Mouse (Mus musculus): Measurements from ENCODE around the gene Nes. TPM values are rescaled to one million over a fixed set of nuclear protein-coding genes. Genes with fewer than 3 reads are reported as not detected.

Gene Nes
- total RNA-seq (2014; rRNA removed) (37.2 and 40.0 TPM in 2 replicates), polyA plus RNA-seq (2015; fragmentation: Nextera tagmentation; extraction: Ambion mirVana) (14.9 and 15.7 TPM in 2 replicates)

DNA sequence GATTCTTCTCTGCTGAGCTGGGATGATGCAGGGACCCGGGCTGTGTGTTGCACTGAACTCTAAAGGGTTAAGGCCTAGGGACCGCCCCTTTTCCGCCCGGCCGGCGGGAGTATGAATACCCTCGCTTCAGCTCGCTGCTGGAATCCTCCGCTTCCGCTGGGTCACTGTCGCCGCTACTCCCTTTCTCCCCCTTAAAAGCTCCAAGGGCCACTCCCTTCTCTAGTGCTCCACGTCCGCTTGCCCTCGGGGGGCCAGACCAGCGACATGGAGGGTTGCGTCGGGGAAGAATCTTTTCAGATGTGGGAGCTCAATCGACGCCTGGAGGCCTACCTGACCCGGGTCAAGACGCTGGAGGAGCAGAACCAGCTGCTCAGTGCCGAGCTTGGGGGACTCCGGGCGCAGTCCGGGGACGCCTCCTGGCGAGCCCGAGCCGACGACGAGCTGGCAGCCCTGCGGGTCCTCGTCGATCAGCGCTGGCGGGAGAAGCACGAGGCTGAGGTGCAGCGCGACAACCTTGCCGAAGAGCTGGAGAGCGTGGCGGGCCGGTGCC, at the start of gene Nes:
TSS of gene Nes (plus strand) at position 140 of the 550 bp plus-strand sequence.
- no peak for TF ChIP-seq CTCF (IDR thresholded peaks at IDR 0.05; ENCODE audit: low read depth)
- Histone ChIP-seq H3K4me2 (ENCODE audit: low read depth, low read length) (peak within 1 kb of the TSS; percentile 67), H3K36me3 (ENCODE audit: insufficient read depth, low read length) (no peaks in the 10 kb centered on the region), H3K9me3 (ENCODE audit: low read length) (no peaks in the 10 kb centered on the region), H3K27me3 (ENCODE audit: insufficient read depth, low read length) (no peaks in the 10 kb centered on the region), H3K27ac (peak within 1 kb of the TSS; percentile 66), H3K9ac (replicated peaks; ENCODE audit: low read length) (peak within 1 kb of the TSS; percentile 55), H3K4me1 (ENCODE audit: insufficient read depth, low read length) (peaks cover 12% of the 10 kb centered on the region), H3K4me3 (ENCODE audit: low read length) (peak within 1 kb of the TSS; percentile 47)
- DNase-seq (ENCODE audit: low spot score) (peak; percentile 80), ATAC-seq (peak; percentile 68)
- WGBS: under 1% methylated on average over 44 of the region's 44 CpGs

DNA sequence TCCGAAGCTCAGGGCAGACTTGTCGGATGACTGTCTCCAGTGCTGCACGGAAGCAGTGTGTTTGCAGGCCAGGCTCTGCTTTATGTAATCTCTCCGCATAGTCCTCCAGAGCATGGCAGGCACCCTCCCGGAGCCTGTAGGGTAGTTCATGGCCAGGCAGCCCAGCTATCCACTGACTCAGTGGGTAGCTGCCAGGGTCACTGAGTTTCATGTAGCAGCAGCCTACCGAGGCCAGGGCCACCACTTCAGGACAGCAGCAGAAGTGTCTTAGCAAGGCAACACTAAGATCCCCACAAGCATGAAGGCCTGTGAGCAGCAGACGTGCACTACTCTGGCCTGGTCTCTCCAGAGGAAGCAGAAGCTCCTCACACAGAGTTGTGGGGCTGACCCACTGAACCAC, 45.9 kb upstream of the Nes start:
- no peak overlapping the region for H3K27ac ChIP-seq
- ATAC-seq (no peak), DNase-seq (ENCODE audit: low spot score) (no peak)
- H3K27me3 ChIP-seq (ENCODE audit: insufficient read depth, low read length): no peaks in the 10 kb centered on the region
- no peak overlapping the region for H3K4me2 ChIP-seq (ENCODE audit: low read depth, low read length)
- TF ChIP-seq CTCF (IDR thresholded peaks at IDR 0.05; ENCODE audit: low read depth): no peak
- H3K36me3 ChIP-seq (ENCODE audit: insufficient read depth, low read length): peaks cover 46% of the 10 kb centered on the region
- H3K9ac ChIP-seq (replicated peaks; ENCODE audit: low read length): no peak overlapping the region
- H3K9me3 ChIP-seq (ENCODE audit: low read length): no peaks in the 10 kb centered on the region
- H3K4me1 ChIP-seq (ENCODE audit: insufficient read depth, low read length): peaks cover 7% of the 10 kb centered on the region
- WGBS: 83% methylated on average over 7 of the region's 7 CpGs
- H3K4me3 ChIP-seq (ENCODE audit: low read length): no peak overlapping the region

- Histone ChIP-seq H3K27ac (no peak overlapping the region), H3K36me3 (ENCODE audit: insufficient read depth, low read length) (peaks cover 44% of the 10 kb centered on the region), H3K4me2 (ENCODE audit: low read depth, low read length) (no peak overlapping the region), H3K4me3 (ENCODE audit: low read length) (no peak overlapping the region), H3K27me3 (ENCODE audit: insufficient read depth, low read length) (no peaks in the 10 kb centered on the region), H3K9me3 (ENCODE audit: low read length) (no peaks in the 10 kb centered on the region), H3K4me1 (ENCODE audit: insufficient read depth, low read length) (peaks cover 12% of the 10 kb centered on the region), H3K9ac (replicated peaks; ENCODE audit: low read length) (no peak overlapping the region)
- no peak for TF ChIP-seq CTCF (IDR thresholded peaks at IDR 0.05; ENCODE audit: low read depth)
- 96% methylated on average over 5 of the region's 5 CpGs for WGBS
- DNase-seq (ENCODE audit: low spot score) (no peak), ATAC-seq (no peak)
Measured at GRCm38 (mm10) chr3:87927452-87927851, 43.4 kb upstream of the Nes start.

GRCm38 (mm10) chr3:87929341-87930077, 41.4 kb upstream of the Nes start:
- Histone ChIP-seq H3K36me3 (ENCODE audit: insufficient read depth, low read length) (peaks cover 33% of the 10 kb centered on the region), H3K9me3 (ENCODE audit: low read length) (no peaks in the 10 kb centered on the region), H3K4me3 (ENCODE audit: low read length) (peak overlapping the region; percentile 85), H3K4me1 (ENCODE audit: insufficient read depth, low read length) (peaks cover 12% of the 10 kb centered on the region), H3K27ac (peak overlapping the region; percentile 91), H3K9ac (replicated peaks; ENCODE audit: low read length) (peak overlapping the region; percentile 80), H3K4me2 (ENCODE audit: low read depth, low read length) (peak overlapping the region; percentile 88), H3K27me3 (ENCODE audit: insufficient read depth, low read length) (no peaks in the 10 kb centered on the region)
- ATAC-seq (no peak; the same call in 1 of the 2 replicates), DNase-seq (ENCODE audit: low spot score) (no peak)
- 8% methylated on average over 26 of the region's 26 CpGs for WGBS
- TF ChIP-seq CTCF (IDR thresholded peaks at IDR 0.05; ENCODE audit: low read depth): no peak

GRCm38 (mm10) chr3:87930078-87930795, 40.6 kb upstream of the Nes start, which contains the start of the genes Isg20l2 and Rrnad1:
Isg20l2 (plus strand) TSS chr3:87930314.
Rrnad1 (minus strand) TSS chr3:87930717.
- no peaks in the 10 kb centered on the region for H3K9me3 ChIP-seq (ENCODE audit: low read length)
- H3K4me3 ChIP-seq (ENCODE audit: low read length): peak within 1 kb of the TSS; percentile 85
- peaks cover 27% of the 10 kb centered on the region for H3K36me3 ChIP-seq (ENCODE audit: insufficient read depth, low read length)
- DNase-seq (ENCODE audit: low spot score): peak; percentile 99
- peak within 1 kb of the TSS; percentile 88 for H3K4me2 ChIP-seq (ENCODE audit: low read depth, low read length)
- ATAC-seq: peak; percentile 98
- under 1% methylated on average over 73 of the region's 78 CpGs for WGBS
- H3K9ac ChIP-seq (replicated peaks; ENCODE audit: low read length): peak within 1 kb of the TSS; percentile 80
- H3K27me3 ChIP-seq (ENCODE audit: insufficient read depth, low read length): no peaks in the 10 kb centered on the region
- H3K27ac ChIP-seq: peak within 1 kb of the TSS; percentile 91
- H3K4me1 ChIP-seq (ENCODE audit: insufficient read depth, low read length): peaks cover 12% of the 10 kb centered on the region
- peak; percentile 77 for TF ChIP-seq CTCF (IDR thresholded peaks at IDR 0.05; ENCODE audit: low read depth)

DNA sequence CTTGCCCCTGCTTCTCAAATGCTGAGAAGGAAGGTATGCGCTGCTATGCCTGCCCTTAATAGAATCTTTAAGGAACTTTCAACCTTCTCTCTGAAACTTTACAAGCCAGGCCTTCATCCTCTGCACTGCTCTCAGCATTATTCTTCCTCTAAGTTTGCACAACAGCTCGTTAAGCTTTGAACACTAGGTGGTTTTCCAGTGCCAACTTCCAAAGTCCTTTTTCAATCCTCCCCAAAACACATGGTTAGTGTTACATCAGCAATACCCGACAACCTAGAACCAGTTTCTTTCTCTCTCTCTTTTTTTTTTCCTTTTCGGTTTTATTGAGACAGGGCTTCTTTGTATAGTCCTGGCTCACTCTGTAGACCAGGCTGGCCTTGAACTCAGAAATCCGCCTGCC, 36.9 kb upstream of the Nes start:
- 80% methylated on average over 5 of the region's 5 CpGs for WGBS
- Histone ChIP-seq H3K36me3 (ENCODE audit: insufficient read depth, low read length) (peaks cover 19% of the 10 kb centered on the region), H3K9ac (replicated peaks; ENCODE audit: low read length) (no peak overlapping the region), H3K27ac (no peak overlapping the region), H3K27me3 (ENCODE audit: insufficient read depth, low read length) (no peaks in the 10 kb centered on the region), H3K4me2 (ENCODE audit: low read depth, low read length) (no peak overlapping the region), H3K4me1 (ENCODE audit: insufficient read depth, low read length) (peaks cover 9% of the 10 kb centered on the region), H3K4me3 (ENCODE audit: low read length) (no peak overlapping the region), H3K9me3 (ENCODE audit: low read length) (no peaks in the 10 kb centered on the region)
- TF ChIP-seq CTCF (IDR thresholded peaks at IDR 0.05; ENCODE audit: low read depth): no peak
- DNase-seq (ENCODE audit: low spot score): no peak
- no peak for ATAC-seq

Data from hindbrain, postnatal 0 days (tissue).